Mouse (Mus musculus) T-helper 1 cell (primary cell): ENCODE measurements at regions not wholly inside any gene's neighbourhood (a gene's known extent, or its start where the extent isn't known, plus 50 kb on each side); places are given as distances from the start of the nearest gene placed in this dataset.

Source experiments
- in situ Hi-C: fragments of 300-600 bp; cut with MboI, MseI; formaldehyde crosslinking; loops from one replicate; pipeline ENCODE4 v1.15.1; 2025; ENCODE audit warnings: high pct_unique_total_duplicates

- in situ Hi-C loops, result no loop called here
Measured at GRCm38 (mm10) chr19:55011341-55011740, 115.7 kb downstream of the Gpam start.

- in situ Hi-C loops, result no loop called here
Measured at GRCm38 (mm10) chr19:55008463-55009146, 118.4 kb downstream of the Gpam start.

GRCm38 (mm10) chr19:54989982-54990381 is 137.1 kb downstream of the Gpam start:
- in situ Hi-C loops, result no loop called here

GRCm38 (mm10) chr19:54984541-54984940 is 142.5 kb downstream of the Gpam start:
- in situ Hi-C loops, result no loop called here

- in situ Hi-C loops, result no loop called here
Measured at GRCm38 (mm10) chr19:54982801-54983200, 144.2 kb downstream of the Gpam start.

DNA sequence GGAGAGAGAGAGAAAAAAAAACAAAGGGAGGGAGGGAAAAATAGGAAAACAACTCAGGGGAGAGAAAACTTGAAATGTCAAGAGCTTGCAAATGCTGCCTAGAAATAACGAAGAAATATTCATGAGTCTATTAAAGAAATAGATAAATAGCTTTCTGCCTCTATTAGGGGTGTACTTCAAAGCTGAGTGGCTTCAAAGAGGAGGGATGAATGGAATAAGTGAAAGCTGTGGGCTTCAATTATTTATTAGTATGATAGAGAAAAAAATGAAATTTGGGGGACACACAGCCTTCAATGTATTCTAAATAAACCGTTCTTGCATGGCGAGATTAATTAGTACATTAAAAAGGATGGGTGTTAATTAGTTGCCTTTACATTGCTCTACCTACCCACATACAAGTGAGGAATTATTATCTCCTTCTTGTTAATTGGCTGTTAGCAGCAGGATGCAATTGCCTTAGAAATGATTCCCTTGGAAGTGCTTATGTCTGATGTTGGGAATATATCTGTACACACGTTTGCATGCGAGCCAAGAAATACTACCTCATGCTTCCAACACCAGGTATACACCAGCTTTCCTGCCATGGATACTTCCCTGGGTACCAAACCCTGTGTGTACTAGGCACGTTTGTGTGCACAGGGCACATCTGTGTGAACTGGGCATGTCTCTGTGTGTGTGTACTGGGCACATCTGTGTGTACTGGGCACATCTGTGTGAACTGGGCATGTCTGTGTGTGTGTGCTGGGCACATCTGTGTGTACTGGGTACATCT is 155.4 kb downstream of the Gpam start:
- in situ Hi-C loops, result no loop called here

- in situ Hi-C loops, result no loop called here
Measured at GRCm38 (mm10) chr19:54958328-54958727, 168.7 kb downstream of the Gpam start.

- in situ Hi-C loops, result no loop called here
Measured at GRCm38 (mm10) chr19:54955096-54955495, 171.9 kb downstream of the Gpam start.

DNA sequence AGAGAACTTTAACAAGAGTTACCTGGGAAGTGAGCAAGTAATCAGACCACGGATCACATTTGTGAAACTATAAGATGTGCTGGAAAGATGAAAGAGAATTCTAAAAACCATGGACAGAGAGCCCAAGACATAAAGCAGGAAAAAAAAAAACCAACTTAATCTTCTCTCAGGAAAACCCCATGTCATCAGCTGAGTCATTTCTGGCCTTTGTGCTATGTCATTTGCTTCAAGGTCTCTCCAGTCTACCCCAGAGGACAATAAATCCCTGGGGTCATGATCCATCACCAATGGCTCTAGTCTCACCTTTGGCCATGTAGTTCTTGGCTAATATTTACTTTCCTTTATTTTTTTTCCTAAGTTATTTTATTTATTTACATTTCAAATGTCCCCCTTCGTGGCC is 174.5 kb downstream of the Gpam start:
- in situ Hi-C loops, result no loop called here

DNA sequence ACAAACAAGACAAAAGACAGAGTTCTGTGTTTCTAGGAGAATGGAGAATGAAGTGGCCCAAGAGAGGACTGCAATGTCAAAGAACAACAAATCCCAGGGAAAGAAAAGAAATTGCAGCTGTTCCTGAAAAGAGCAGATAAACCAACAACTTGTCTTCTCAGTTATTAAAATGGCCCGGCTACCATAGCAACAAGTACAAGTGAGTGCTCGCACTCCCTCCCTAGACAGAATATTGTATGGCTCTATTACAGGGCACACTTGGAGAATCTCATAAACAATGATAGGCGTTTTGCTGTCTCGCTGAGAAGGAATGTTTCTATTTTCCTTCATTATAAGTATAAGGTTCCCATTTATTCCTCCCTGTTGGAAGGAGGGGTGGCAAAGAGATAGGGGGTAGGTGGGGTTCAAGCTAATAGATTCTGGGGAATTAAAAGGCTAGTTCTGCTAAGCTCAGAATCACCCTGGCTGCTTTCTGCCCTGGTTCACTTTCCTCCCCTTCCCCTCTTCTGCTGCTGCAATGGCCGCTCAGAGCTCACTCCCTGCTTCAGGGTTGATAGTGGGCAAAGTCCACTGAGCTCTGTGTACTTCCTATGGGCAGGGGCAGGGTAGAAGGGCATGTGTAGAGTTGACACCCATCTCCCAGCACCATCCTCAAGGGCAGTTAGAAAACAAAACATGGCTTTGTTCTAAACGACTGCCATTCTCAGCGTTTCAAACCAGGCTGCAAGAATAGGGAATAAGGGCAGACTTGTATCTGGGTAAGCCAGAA is 178.5 kb downstream of the Gpam start:
- in situ Hi-C loops, result no loop called here

GRCm38 (mm10) chr19:54947583-54947982 is 179.5 kb downstream of the Gpam start:
- in situ Hi-C loops, result no loop called here

DNA sequence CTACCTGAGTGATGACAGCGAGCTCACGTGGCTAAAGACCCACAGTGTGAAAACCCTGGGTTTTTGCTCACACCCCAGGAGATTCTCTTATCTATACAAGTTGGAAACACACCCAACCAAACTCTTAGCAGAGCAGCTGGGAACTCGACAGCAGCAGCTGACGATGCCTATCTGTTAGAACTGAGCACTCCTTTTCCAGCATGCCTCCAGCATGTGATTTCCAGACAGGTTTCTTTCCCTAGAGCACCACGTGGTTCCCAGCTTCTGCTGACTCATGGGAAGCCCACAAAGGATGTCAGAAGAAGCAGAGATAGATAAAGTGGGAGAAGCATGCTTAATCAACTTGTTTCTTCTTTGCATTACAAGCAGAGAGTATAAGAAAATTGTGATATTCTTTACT is 194.5 kb downstream of the Gpam start:
- in situ Hi-C loops, result no loop called here

DNA sequence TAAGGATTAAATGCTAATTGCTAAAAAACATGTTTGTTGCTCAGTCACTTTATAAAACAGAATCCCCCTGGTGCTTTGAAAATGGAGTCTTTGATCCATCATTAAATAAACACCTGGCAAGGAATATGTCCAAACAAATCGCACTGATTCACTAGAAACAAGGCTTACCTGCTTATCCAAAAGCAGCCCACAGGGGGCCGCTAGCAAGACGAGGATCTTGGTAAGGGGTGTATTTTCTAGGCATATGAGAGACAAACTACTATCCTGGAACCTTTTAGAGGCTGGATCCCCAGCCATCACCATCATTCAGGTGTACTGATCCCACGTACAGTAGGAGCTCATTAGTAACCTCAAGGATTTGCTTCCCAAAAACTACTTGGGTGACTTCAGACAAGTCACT is 201.2 kb downstream of the Gpam start:
- in situ Hi-C loops, result loop anchor here (10.0 kb wide), 1 partner anchor 661 kb away; no protein-coding TSS in a partner anchor

GRCm38 (mm10) chr19:54919597-54919996 is 207.4 kb downstream of the Gpam start:
- in situ Hi-C loops, result no loop called here

DNA sequence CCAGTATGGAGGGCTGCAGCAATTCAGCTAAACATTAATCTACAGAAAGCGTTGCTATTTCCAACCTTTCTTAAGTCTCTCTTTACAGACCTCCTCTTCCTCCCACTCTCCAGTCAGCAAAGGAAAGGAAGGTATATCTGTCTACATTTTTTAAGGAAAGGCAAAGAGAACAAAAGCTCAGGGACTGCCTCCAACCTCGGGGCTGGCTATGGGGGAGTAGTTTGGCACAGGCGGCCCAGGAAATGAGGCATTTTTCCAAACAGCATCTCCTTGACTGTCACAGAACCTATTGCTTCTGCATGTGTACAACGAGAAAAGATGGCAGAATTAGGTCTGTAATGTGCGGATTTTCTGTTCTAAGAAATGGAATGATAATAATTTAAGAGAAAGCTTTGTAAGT is 233.4 kb downstream of the Gpam start:
- in situ Hi-C loops, result no loop called here

- in situ Hi-C loops, result loop anchor here (5.0 kb wide), 1 partner anchor 35 kb away; no protein-coding TSS in a partner anchor
Measured at GRCm38 (mm10) chr19:54867078-54867477, 260.0 kb downstream of the Gpam start.

GRCm38 (mm10) chr19:54855190-54855589 is 271.8 kb downstream of the Gpam start:
- in situ Hi-C loops, result no loop called here

DNA sequence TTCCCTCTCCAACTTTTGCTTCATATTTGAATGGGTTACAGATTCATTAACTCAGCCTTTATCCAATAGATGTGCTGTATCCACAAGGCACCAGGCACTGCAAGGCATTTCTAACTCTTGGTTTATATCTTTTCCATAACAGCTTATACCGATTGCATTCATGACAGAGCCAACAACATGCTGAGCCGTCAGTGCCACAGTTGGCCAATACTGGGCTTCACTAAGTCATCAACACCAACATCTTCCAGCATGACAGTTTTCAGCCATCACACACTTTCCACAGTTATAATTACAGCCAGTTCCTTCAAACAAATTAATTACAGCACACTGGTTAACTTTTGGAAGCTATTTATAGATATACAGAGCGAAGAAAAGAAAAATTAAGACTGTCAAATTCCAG is 288.8 kb downstream of the Gpam start:
- in situ Hi-C loops, result no loop called here

- in situ Hi-C loops, result no loop called here
Measured at GRCm38 (mm10) chr19:54836451-54836850, 290.6 kb downstream of the Gpam start.

DNA sequence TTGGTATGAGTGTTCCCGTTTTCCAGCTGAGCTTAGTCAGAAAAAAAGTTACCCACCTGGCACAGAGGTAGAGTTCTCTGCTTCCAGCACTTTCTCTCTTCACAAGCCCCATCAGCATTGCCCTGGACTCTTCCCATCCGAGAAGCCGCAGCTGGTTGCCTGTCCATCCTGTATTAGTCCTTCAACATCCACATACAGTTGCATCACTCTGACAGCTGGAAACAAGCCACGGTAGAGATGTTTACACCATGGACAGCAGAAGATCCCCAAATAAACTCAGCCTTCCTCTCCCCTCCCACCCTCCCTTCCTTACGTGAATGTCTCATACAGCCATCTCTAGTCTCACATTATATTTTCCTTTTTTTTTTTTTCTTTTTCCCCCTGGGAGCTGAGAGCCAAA is 304.9 kb downstream of the Gpam start:
- in situ Hi-C loops, result no loop called here

- in situ Hi-C loops, result no loop called here
Measured at GRCm38 (mm10) chr19:54820587-54820986, 306.5 kb downstream of the Gpam start.

- in situ Hi-C loops, result no loop called here
Measured at GRCm38 (mm10) chr19:54801123-54801742, 325.8 kb downstream of the Gpam start.
